Mouse (Mus musculus) T-cell, adult 2 months (primary cell): ENCODE results near the gene St8sia1.

Source experiments
- DNase-seq: peaks from one replicate; pipeline ENCODE4 v3.0.0; 2022; ENCODE audit warnings: low spot score

The St8sia1 gene

GRCm38 (mm10) chr6:142908911-142909770, 55.1 kb downstream of the St8sia1 start:
- peak; percentile 62 for DNase-seq

- DNase-seq = no peak
These were observed 55.8 kb downstream of the St8sia1 start for GRCm38 (mm10) chr6:142908412-142908811.

DNA sequence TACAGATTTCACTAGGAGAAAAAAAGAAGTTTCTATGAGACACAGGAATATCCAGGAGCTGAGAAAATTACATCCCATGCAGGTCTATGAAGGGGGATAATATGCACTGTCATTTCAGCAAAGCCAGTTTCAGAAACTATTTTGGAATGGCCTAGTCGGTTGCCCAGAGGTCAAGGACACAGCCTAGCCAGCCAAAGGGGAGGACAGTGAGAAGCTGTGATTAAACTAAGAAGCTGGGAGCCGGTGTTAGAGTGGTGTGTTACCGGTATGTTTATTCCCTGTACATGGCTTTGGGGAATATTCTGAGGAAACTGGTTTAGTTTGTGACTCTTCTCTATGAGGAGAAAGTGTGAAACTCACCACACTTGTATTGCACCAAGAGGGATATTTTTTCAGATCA, 68.9 kb downstream of the St8sia1 start:
- no peak for DNase-seq

- no peak for DNase-seq
These were observed 70.5 kb downstream of the St8sia1 start for GRCm38 (mm10) chr6:142893716-142894115.

- no peak for DNase-seq
These were observed 73.9 kb downstream of the St8sia1 start for GRCm38 (mm10) chr6:142890321-142890720.

GRCm38 (mm10) chr6:142888970-142889740, 75.1 kb downstream of the St8sia1 start:
- DNase-seq = no peak

- no peak for DNase-seq
These were observed 75.9 kb downstream of the St8sia1 start for GRCm38 (mm10) chr6:142888346-142888745.

- DNase-seq = peak; percentile 64
These were observed 76.9 kb downstream of the St8sia1 start for GRCm38 (mm10) chr6:142887375-142887774.

- DNase-seq = peak; percentile 43
These were observed 78.7 kb downstream of the St8sia1 start for GRCm38 (mm10) chr6:142885364-142886154.

DNA sequence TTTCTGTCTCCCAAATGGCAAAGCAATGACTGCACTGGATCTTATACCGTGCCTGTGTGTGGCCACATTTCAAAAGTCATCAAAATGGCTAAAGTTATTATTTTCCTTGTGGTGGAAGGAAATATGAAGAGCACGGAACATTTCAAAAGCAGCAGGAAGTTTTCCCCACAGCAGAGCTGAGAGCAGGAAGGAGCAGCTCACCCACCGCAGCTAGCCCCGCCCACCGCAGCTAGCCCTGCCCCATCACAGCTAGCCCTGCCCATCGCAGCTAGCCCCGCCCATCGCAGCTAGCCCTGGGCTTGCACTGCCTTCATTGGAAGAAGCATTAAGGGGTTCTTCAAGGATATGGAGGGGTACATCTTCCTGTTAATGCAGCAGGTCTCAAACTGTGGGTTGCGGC, 80.1 kb downstream of the St8sia1 start:
- DNase-seq = peak; percentile 77

DNA sequence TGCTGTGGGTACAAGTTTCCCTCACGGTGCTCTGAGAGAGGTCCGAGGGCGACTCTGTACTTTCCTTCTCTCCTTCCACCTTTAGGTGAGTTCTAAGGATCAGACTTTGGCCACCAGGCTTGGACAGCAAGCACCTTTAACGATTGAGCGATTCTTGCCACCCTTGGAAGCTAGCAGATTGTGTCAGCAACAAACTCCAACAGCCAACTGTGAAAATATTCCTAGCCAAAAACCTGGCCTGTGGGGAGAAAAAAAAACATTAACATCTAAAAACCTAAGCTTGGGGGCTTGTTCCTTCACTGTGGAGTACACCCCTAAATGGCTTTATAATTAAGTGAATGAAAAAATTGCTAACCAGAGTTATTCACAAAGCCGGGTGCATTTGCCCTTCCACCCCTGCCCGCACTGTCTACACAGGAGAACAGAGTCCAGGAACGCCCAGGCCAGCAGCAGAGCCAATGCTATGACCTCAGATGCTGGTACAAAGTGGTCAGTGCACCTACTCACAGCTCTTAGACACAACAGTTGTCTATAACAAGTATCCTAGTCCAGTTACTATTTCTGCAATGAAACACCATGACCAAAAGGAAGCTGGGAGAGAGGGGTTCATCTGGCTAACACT, 83.3 kb downstream of the St8sia1 start:
- no peak for DNase-seq

DNA sequence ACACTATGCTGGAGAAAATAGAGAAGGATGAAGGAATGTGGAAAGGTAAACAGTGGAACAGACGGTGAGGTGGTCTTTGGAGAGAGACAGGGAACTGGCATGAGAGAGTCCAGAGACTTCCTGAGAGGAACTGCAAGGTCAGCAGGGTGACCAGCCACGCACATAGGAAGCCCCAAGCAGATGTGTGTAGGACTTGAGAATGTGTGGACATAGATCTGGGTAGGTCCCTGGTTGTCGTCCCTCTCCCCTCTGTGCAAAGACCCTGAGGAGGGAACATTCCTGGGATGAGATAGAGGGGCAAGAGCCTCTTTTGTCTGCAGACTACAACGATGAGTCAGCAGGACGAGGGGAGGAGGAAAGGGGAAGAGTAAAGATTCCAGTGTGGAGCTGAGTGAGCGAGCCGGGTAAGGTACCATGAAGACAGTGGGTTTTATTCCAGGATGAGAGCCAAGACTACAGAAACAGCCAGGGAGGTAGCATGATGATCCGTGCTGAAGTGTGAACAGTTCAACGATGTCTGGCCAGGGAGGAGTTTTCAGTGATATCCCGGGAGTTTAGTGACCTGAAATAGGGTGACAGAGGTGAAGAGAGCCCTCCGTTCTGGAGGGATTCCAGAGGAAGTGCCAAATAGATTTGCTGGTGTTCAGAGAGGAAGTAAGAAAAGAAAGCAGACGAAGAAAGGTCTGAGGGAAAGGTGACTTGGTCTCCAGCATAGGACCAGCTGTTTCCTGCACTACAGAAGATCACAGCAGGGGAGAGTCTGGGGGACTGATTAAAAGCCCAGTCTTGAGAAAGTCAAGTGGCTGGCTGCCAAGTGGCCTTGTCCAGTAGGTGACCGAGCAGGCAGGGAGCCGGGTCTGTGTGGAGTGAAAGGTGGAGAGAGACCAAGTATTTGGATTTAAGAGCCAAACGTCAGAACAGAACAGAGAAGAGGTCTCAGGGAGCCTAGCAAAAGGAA, 85.2 kb downstream of the St8sia1 start:
- DNase-seq = no peak

DNA sequence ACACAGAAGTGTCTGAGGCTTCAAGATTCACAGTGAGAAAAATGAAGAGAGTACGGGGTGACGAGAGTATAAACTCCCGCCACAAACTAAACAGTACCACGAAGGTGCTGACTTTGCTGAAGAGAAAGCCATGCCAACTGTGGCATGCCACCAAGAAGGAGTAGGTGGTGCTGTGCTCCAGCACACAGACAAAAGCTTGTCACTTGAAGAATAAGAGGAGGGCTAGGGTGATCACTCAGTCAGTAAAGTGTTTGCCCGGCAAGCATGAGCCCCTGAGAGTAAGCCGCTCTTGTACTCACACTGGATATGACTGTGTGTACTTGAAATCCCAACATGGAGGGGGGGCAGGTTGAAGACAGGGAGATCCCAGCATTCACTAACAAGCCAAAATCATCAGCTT, 87.0 kb downstream of the St8sia1 start:
- DNase-seq = peak; percentile 42

GRCm38 (mm10) chr6:142876279-142876899, 87.9 kb downstream of the St8sia1 start:
- DNase-seq = no peak

DNA sequence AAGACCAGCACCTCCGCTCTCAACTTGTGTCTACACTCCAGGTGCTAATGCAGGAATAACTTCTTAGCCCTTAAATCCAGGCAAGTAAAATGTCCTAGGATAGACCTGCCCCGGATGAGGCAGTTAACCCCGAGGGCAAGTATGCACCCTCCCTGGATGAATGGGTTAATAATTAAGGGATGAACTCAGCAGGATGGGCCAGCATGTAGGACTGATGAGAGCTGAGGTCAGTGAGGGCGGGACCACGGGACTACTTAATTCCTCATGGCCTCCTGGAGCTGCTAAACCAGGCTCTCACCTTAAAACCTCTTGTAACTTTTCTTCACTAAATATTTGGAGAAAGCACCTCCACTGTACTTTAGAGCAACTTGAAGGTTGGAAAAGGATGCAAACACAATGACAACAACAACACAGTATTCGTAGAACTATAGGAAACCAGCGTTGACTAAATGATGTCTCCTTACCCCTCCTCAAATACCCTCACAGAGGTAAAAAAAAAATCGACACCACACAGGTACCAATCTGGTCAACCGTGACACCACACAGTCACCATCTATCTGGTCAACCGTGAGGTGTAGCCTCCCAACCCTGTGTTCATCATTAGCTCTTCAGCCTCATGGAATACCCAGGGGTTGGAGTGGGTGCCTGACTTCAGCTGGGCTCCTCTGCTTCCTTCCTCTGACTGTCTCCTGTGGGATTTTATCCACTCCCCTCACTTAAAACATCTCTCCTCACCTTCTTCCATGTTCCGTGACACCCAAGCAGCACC, 90.3 kb downstream of the St8sia1 start:
- DNase-seq = no peak

- DNase-seq = no peak
These were observed 94.4 kb downstream of the St8sia1 start for GRCm38 (mm10) chr6:142869715-142870422.

DNA sequence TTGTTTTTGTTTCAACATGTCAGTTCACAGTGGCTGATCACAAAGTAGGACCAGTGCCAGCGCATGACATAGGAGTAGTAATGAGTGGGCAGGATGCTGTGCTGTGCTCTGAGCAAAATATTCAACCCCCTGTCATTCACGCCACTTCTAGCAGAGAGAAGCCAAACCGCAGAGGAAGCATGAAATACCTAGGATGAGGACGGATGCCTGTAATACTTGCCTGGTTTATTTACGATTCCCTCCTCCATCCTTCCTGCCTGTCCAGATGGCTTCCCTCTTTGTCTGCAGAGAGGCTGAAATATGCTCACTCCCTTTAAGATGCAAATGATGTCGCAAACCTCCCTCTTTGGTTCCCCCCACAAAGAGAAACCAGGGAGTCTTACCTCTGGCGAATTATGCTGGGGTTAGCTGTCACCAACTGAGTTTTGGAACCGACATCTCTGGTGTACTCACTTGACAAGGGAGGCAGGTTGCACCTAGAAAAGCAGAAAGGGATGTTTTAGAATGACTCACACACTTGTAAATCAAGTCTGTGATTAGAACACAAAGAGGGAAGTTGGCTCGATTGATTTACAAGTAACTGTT, 96.7 kb downstream of the St8sia1 start:
- DNase-seq = peak; percentile 68

- no peak for DNase-seq
These were observed 97.2 kb downstream of the St8sia1 start for GRCm38 (mm10) chr6:142867023-142867422.
